Mouse (Mus musculus) right cerebral cortex, postnatal 25 days (tissue): ENCODE measurements around the gene Jup.
A peak's percentile ranks its signal among the peaks of the same experiment; 100 is the strongest.

ENCODE experiments used
- DNase-seq: peaks from one replicate; pipeline ENCODE4 v3.0.0; 2022

Gene Jup

GRCm38 (mm10) chr11:100408076-100408834, 10.7 kb upstream of the Jup start:
- DNase-seq, result no peak

GRCm38 (mm10) chr11:100406995-100407705, 9.6 kb upstream of the Jup start:
- no peak for DNase-seq

- DNase-seq, result no peak
Measured at GRCm38 (mm10) chr11:100406273-100406672, 8.7 kb upstream of the Jup start.

GRCm38 (mm10) chr11:100404456-100405074, 7.0 kb upstream of the Jup start:
- no peak for DNase-seq

- no peak for DNase-seq
Measured at GRCm38 (mm10) chr11:100403445-100404134, 6.0 kb upstream of the Jup start.

- no peak for DNase-seq
Measured at GRCm38 (mm10) chr11:100402682-100403081, 5.1 kb upstream of the Jup start.

- no peak for DNase-seq
Measured at GRCm38 (mm10) chr11:100402240-100402639, 4.7 kb upstream of the Jup start.

GRCm38 (mm10) chr11:100400842-100401241, 3.3 kb upstream of the Jup start:
- DNase-seq, result no peak

- DNase-seq, result no peak
Measured at GRCm38 (mm10) chr11:100399727-100400538, 2.4 kb upstream of the Jup start.

GRCm38 (mm10) chr11:100399320-100399719, 1.8 kb upstream of the Jup start:
- DNase-seq, result no peak

GRCm38 (mm10) chr11:100398517-100398916, 954 bp upstream of the Jup start:
- no peak for DNase-seq

- no peak for DNase-seq
Measured at GRCm38 (mm10) chr11:100396886-100397599, 520 bp downstream of the Jup start.

GRCm38 (mm10) chr11:100395861-100396631, 1.5 kb downstream of the Jup start:
- DNase-seq, result no peak

- DNase-seq, result no peak
Measured at GRCm38 (mm10) chr11:100395200-100395599, 2.4 kb downstream of the Jup start.

GRCm38 (mm10) chr11:100394353-100395074, 3.0 kb downstream of the Jup start:
- DNase-seq, result no peak

- peak; percentile 48 for DNase-seq
Measured at GRCm38 (mm10) chr11:100393733-100394132, 3.8 kb downstream of the Jup start.

- DNase-seq, result no peak
Measured at GRCm38 (mm10) chr11:100392958-100393357, 4.6 kb downstream of the Jup start.

GRCm38 (mm10) chr11:100391884-100392345, 5.6 kb downstream of the Jup start:
- no peak for DNase-seq

GRCm38 (mm10) chr11:100391081-100391883, 6.3 kb downstream of the Jup start:
- DNase-seq, result no peak
